Mouse (Mus musculus) megakaryocyte, embryonic 14.5 days (primary cell): Measurements from ENCODE around the gene Pcsk5.

ENCODE experiments used
- FLI1 ChIP-seq: IDR thresholded peaks from 2 replicates; pipeline ENCODE4 v1.6.1; 2012; ENCODE audit warnings: low read length, inconsistent platforms, mixed read lengths
- GATA1 ChIP-seq: IDR thresholded peaks from 3 replicates; pipeline ENCODE4 v1.6.1; 2012; ENCODE audit warnings: mixed read lengths, low read length, inconsistent platforms, borderline replicate concordance

GRCm38 (mm10) chr19:17815062-17815461 lies 22.4 kb downstream of the Pcsk5 start:
- TF ChIP-seq GATA1, result no peak
- TF ChIP-seq FLI1, result no peak
